Mouse (Mus musculus): ENCODE measurements at regions not wholly inside any gene's neighbourhood (a gene's known extent, or its start where the extent isn't known, plus 50 kb on each side); places are given as distances from the start of the nearest gene placed in this dataset.

GRCm38 (mm10) chr13:63660431-63660830 is 87.0 kb upstream of the Ptch1 start:
- TF ChIP-seq GATA1 (IDR thresholded peaks at IDR 0.05; ENCODE audit: borderline replicate concordance, low read length) (no peak), FLI1 (IDR thresholded peaks at IDR 0.05; ENCODE audit: low read length) (no peak)
